Mouse (Mus musculus) lung, postnatal 0 days (tissue): ENCODE results near the gene Mis18a. TPM values are rescaled to one million over a fixed set of nuclear protein-coding genes. Genes with fewer than 3 reads are reported as not detected.

Experiments
- ATAC-seq: fragments of 200-750 bp; cut with Nextera tagmentation; 2 replicates; pipeline ENCODE4 v1.8.0; 2017; ENCODE audit warnings: moderate library complexity
- DNase-seq: peaks from one replicate; pipeline ENCODE4 v3.0.0-alpha.2; 2016; ENCODE audit warnings: low spot score
- H3K27ac ChIP-seq: fragments of 300-500 bp; sonication (generic); 2 replicates; pipeline ENCODE4 v1.5.1; 2014; ENCODE audit warnings: antibody characterized with exemption, mild to moderate bottlenecking, low read length, mixed read lengths
- H3K27me3 ChIP-seq: fragments of 300-500 bp; sonication (generic); replicated peaks from 2 replicates; pipeline ENCODE4 v1.6.1; 2014; ENCODE audit warnings: low read length, mixed read lengths; ENCODE audit not compliant: insufficient read depth
- H3K36me3 ChIP-seq: fragments of 300-500 bp; sonication (generic); 2 replicates; pipeline ENCODE4 v1.6.1; 2014; ENCODE audit warnings: low read length, mixed read lengths; ENCODE audit not compliant: insufficient read depth
- H3K4me1 ChIP-seq: fragments of 300-500 bp; sonication (generic); 2 replicates; pipeline ENCODE4 v1.6.1; 2014; ENCODE audit warnings: antibody characterized with exemption, low read depth, low read length, mixed read lengths; ENCODE audit not compliant: insufficient read depth
- H3K4me2 ChIP-seq: fragments of 300-500 bp; sonication (generic); replicated peaks from 2 replicates; pipeline ENCODE4 v1.6.1; 2014; ENCODE audit warnings: low read depth, mild to moderate bottlenecking, low read length, moderate library complexity, mixed read lengths
- H3K4me3 ChIP-seq: fragments of 300-500 bp; sonication (generic); 2 replicates; pipeline ENCODE4 v1.5.1; 2014; ENCODE audit warnings: low read depth, low read length
- H3K9ac ChIP-seq: fragments of 300-500 bp; sonication (generic); replicated peaks from 2 replicates; pipeline ENCODE4 v1.6.1; 2014; ENCODE audit warnings: low read depth, mild to moderate bottlenecking
- H3K9me3 ChIP-seq: fragments of 300-500 bp; sonication (generic); 2 replicates; pipeline ENCODE4 v1.6.1; 2016; ENCODE audit warnings: low read length, mixed read lengths
- CTCF ChIP-seq: IDR thresholded peaks from 2 replicates; pipeline ENCODE4 v1.5.1; 2016; ENCODE audit warnings: antibody characterized with exemption, mild to moderate bottlenecking
- EP300 ChIP-seq: IDR thresholded peaks from 2 replicates; pipeline ENCODE4 v1.6.1; 2016; ENCODE audit warnings: antibody characterized with exemption, mild to moderate bottlenecking, control low read depth
- WGBS: fragments of 180-500 bp; shearing (Covaris S2); extraction: QIAGEN DNeasy Blood & Tissue Kit; methylation state at CpG from one replicate; pipeline ENCODE4 v1.1.7; 2014; 5-methylcytosine and 5-hydroxymethylcytosine counted together
- polyA plus RNA-seq: library from polyadenylated mRNA; unstranded; fragments of >200 nt; fragmentation: Nextera tagmentation; extraction: Ambion mirVana; gene quantifications from 2 replicates; pipeline ENCODE4 v1.2.1, GENCODE M21; 2015

Mis18a gene
- polyA plus RNA-seq, 1 experiment from 2014 or later = 25.7 TPM

- ATAC-seq = no peak
- H3K4me3 ChIP-seq = no peak overlapping the region
- H3K9me3 ChIP-seq = no peaks in the 10 kb centered on the region
- TF ChIP-seq CTCF (no peak), EP300 (no peak)
- H3K36me3 ChIP-seq = no peaks in the 10 kb centered on the region
- H3K9ac ChIP-seq = no peak overlapping the region
- WGBS = 86% methylated on average over 16 of the region's 16 CpGs
- no peaks in the 10 kb centered on the region for H3K4me1 ChIP-seq
- H3K27me3 ChIP-seq = no peaks in the 10 kb centered on the region
- no peak overlapping the region for H3K27ac ChIP-seq
- H3K4me2 ChIP-seq = no peak overlapping the region
- no peak for DNase-seq
These were observed 47.2 kb downstream of the Mis18a start for GRCm38 (mm10) chr16:90679984-90680383.

DNA sequence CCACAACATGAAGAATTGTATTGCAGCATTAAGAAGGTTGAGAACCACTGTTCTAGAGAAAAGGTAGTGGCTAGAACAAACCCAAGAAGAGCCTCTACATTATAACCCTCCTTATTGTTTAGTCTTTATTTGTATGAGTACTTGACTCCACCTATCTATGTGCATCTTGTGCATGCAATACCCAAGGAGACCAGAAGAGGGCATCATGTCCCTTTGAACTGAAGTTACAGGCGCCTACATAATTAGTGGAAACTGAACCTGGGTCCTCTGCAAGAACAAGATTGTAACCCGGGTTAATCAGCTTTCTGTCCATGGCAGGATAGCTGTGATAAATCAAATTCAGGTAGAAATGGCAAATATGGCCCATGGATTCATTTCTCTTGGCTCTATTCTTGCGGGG is 48.4 kb downstream of the Mis18a start:
- Histone ChIP-seq H3K36me3 (no peaks in the 10 kb centered on the region), H3K4me3 (no peak overlapping the region), H3K27ac (no peak overlapping the region), H3K4me1 (no peaks in the 10 kb centered on the region), H3K9ac (no peak overlapping the region), H3K27me3 (no peaks in the 10 kb centered on the region), H3K4me2 (no peak overlapping the region), H3K9me3 (no peaks in the 10 kb centered on the region)
- no peak for ATAC-seq
- TF ChIP-seq CTCF (peak; percentile 57), EP300 (no peak)
- WGBS = 94% methylated on average over 3 of the region's 3 CpGs
- DNase-seq = no peak

DNA sequence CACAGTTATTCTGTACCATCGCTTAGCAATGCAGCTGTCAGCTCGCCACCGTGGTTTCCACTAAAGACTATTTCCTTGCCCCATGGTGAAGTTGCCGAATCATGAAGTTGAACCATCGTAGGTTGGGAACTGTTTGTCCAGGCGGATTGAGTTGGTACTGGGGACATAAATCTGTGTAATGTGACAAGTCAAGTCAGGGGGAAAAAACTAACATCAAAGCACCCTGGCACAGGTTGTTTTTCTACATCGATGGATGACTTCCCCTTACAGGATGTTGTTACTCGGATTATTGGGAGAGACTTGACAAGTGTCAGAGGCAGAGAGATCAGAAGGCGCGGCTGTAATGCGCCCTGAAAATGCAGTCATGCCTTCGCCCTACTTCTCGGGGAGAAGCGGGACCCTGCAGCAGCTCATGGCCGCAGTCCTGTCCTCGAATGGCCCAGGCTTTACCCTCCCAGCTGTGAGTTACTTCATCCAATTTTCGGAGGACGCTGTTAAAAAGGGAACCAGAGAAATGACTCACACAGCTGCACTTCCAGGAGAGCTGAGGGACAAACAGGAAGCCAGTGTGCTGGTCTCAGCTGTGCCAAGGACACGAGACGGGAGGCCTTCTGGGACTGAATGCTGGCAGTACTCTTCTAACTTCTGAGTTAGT is 50.2 kb downstream of the Mis18a start:
- TF ChIP-seq EP300 = peak; percentile 34; the same call in 1 of the 2 replicates
- no peak for TF ChIP-seq CTCF
- Histone ChIP-seq H3K4me2 (peak overlapping the region; percentile 33), H3K36me3 (no peaks in the 10 kb centered on the region), H3K9me3 (no peaks in the 10 kb centered on the region), H3K27ac (peak overlapping the region; percentile 51; the same call in 1 of the 2 replicates), H3K27me3 (no peaks in the 10 kb centered on the region), H3K4me3 (no peak overlapping the region), H3K9ac (no peak overlapping the region), H3K4me1 (0 out of 2 replicates have a peak, but pooled peaks cover 5% of the 10 kb centered on the region)
- ATAC-seq (peak; percentile 83), DNase-seq (peak; percentile 88)
- WGBS = 36% methylated on average over 20 of the region's 20 CpGs

- Histone ChIP-seq H3K4me1 (0 out of 2 replicates have a peak, but pooled peaks cover 5% of the 10 kb centered on the region), H3K9me3 (no peaks in the 10 kb centered on the region), H3K36me3 (no peaks in the 10 kb centered on the region), H3K4me3 (no peak overlapping the region), H3K27me3 (no peaks in the 10 kb centered on the region), H3K9ac (no peak overlapping the region), H3K27ac (no peak overlapping the region), H3K4me2 (no peak overlapping the region)
- WGBS = 86% methylated on average over 6 of the region's 6 CpGs
- no peak for DNase-seq
- no peak for ATAC-seq
- TF ChIP-seq EP300 (no peak), CTCF (no peak)
These were observed 52.6 kb downstream of the Mis18a start for GRCm38 (mm10) chr16:90674651-90675050.

DNA sequence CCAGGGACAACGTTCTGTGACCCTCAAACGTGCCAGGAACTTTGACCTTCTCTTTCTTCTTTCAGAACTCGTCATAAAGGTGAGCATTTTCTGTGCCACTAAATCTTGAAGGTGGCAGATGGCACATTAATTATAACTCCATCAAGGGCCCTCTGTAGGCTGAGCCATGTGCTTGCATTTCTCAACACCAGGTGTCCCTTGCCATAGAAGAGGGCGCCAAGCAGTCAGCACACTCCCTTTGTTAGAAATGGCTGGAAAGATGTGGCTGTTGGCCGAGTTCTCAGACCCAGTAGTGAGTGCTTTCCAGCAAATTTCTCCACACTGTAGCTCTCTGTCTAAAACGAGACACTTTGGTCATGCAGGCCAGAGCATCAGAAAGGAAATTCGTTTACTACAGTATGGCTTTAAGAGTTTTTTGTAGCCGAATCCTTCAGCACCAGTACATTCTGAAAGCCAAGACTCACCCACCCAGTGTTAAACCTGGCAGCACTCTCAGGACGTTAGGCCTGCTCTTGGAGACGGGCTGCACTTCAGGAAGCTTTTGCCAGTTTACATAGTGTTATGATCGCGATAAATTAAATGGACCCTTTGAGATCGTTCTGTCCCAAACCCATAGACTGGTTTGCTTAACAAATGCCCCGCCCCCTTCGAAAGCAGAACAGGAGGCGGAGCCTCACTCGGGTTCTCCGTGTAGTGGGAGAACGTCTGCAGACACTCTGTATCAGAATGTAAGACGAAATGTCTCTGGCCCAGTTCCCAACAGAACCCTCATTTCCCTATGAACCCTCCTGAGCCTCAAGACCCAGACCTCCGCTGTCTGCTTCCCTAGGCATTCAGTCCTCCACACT is 53.5 kb downstream of the Mis18a start:
- Histone ChIP-seq H3K36me3 (no peaks in the 10 kb centered on the region), H3K9ac (no peak overlapping the region), H3K4me2 (no peak overlapping the region), H3K27ac (no peak overlapping the region), H3K4me1 (0 out of 2 replicates have a peak, but pooled peaks cover 5% of the 10 kb centered on the region), H3K4me3 (no peak overlapping the region), H3K9me3 (no peaks in the 10 kb centered on the region), H3K27me3 (no peaks in the 10 kb centered on the region)
- 62% methylated on average over 21 of the region's 21 CpGs for WGBS
- TF ChIP-seq CTCF = no peak; the same call in 1 of the 2 replicates
- no peak for TF ChIP-seq EP300
- DNase-seq (peak; percentile 43), ATAC-seq (peak; percentile 55)

Other genes starting within 250 kb of the Mis18a start
- gene Mrap, start 10.8 kb upstream of the Mis18a start, polyA plus RNA-seq = 4.4 and 4.7 TPM in 2 replicates
- gene Urb1, start 83.0 kb upstream of the Mis18a start, polyA plus RNA-seq = 2.7 TPM in 2 replicates
- 5.9 and 9.6 TPM in 2 replicates for gene Eva1c, start 99.3 kb upstream of the Mis18a start, polyA plus RNA-seq
- gene Cfap298, start 207.7 kb upstream of the Mis18a start, polyA plus RNA-seq = 46.3 and 47.9 TPM in 2 replicates